Mouse (Mus musculus): ENCODE data around the gene Phf23. TPM values are rescaled to one million over a fixed set of nuclear protein-coding genes. Genes with fewer than 3 reads are reported as not detected.

Gene Phf23
- total and polyA plus RNA-seq, 3 experiments: 11.5 to 22.8 (median 18.1) TPM

DNA sequence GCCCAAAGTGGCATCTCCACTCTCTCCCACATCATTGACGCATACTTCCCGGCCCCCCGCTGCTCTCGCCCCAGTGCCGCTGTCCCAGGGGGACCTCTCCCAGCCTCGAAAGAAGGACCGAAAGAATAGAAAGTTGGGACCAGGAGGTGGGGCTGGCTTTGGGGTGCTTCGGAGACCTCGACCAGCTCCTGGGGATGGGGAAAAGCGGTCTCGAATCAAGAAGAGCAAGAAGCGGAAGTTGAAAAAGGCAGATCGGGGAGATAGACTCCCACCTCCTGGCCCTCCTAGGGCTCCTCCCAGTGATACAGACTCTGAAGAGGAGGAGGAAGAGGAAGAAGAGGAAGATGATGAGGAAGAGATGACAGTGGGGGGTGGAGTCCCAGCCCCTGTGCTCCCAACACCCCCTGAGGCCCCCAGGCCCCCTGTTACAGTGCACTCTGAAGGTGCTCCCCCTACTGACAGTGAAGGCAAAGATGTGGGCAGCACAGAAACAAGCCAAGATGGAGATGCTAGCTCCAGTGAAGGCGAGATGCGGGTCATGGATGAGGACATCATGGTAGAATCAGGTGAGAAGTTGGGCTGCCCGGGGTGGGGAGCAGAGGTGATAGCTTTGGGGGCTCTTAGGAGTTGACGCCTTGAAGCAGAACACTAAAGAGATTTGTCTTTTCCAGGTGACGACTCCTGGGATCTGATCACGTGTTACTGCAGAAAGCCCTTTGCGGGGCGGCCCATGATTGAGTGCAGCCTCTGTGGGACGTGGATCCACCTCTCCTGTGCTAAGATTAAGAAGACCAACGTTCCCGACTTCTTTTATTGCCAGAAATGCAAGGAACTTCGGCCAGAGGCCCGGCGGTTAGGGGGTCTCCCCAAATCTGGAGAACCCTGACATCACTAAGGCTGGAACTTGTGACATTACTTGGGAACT is 3.3 kb downstream of the Phf23 start:
- H3K79me2 ChIP-seq (replicated peaks; ENCODE audit: control insufficient read depth, insufficient read depth, low read length): peaks cover 5% of the 10 kb centered on the region
- peaks cover 7% of the 10 kb centered on the region for H3K36me3 ChIP-seq (ENCODE audit: control insufficient read depth, insufficient read depth, low read length)
- no peak overlapping the region for H3K4me3 ChIP-seq
- intact Hi-C loops (cut with DNase I): loop anchor here (10.0 kb wide), 1 partner anchor 584 kb away; the partner anchor contains the start of gene Kdm6b
- WGBS: 87% methylated on average over 27 of the region's 27 CpGs
- H3K27ac ChIP-seq: no peak overlapping the region
- H3K27me3 ChIP-seq (ENCODE audit: control insufficient read depth, insufficient read depth, low read length): no peaks in the 10 kb centered on the region
- peaks cover 1% of the 10 kb centered on the region for H3K4me1 ChIP-seq (ENCODE audit: control insufficient read depth, insufficient read depth, low read length)
- no peak for DNase-seq
- H3K9ac ChIP-seq (ENCODE audit: low read depth, low read length): no peak overlapping the region
- TF ChIP-seq CTCF (IDR thresholded peaks at IDR 0.05): peak; percentile 37
- no peak for TF ChIP-seq POLR2A (IDR thresholded peaks at IDR 0.05; ENCODE audit: insufficient read depth, low read depth, low read length)
- TF ChIP-seq EP300 (IDR thresholded peaks at IDR 0.05; ENCODE audit: insufficient read depth, low read depth, low read length): no peak

- Histone ChIP-seq H3K27ac (peak overlapping the region; percentile 55), H3K79me2 (replicated peaks; ENCODE audit: control insufficient read depth, insufficient read depth, low read length) (peaks cover 5% of the 10 kb centered on the region), H3K9ac (ENCODE audit: low read depth, low read length) (no peak overlapping the region), H3K4me1 (ENCODE audit: control insufficient read depth, insufficient read depth, low read length) (peaks cover 1% of the 10 kb centered on the region), H3K4me3 (no peak overlapping the region), H3K27me3 (ENCODE audit: control insufficient read depth, insufficient read depth, low read length) (no peaks in the 10 kb centered on the region), H3K36me3 (ENCODE audit: control insufficient read depth, insufficient read depth, low read length) (peaks cover 4% of the 10 kb centered on the region)
- no peak for TF ChIP-seq EP300 (IDR thresholded peaks at IDR 0.05; ENCODE audit: insufficient read depth, low read depth, low read length)
- TF ChIP-seq CTCF (IDR thresholded peaks at IDR 0.05): no peak
- no peak for TF ChIP-seq POLR2A (IDR thresholded peaks at IDR 0.05; ENCODE audit: insufficient read depth, low read depth, low read length)
- no peak for DNase-seq
- 82% methylated on average over 8 of the region's 8 CpGs for WGBS
- intact Hi-C loops (cut with DNase I): loop anchor here (2.0 to 10.0 kb wide), 3 partner anchors 15 to 585 kb away; partner anchors contain the start of genes Acadvl, Kdm6b and Ybx2
Measured at GRCm38 (mm10) chr11:69999666-70000065, 4.1 kb downstream of the Phf23 start.

DNA sequence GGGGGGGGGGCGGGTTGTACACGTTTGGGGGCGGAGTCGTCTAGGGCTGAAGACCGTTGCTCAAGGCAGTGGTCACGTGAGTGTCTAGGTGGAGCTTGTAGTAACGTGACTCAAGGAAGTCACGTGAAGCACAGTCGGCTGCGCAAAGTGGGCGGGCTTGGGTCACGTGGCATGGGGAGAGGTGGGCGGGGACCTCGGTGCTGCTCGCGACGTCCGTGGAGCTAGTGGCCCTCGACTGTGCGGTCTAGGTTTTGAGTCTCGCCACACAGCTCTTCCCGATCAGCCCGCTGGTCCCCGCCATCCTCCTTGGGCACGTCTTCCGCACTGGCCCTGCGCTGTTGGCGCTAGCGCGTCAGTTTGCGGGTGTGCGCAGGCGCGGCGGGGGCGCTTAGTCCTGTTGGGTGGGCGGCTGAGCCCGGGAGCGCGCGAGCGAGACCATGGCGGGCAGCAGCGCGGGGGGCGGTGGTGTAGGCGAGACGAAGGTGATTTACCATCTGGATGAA is 4.9 kb downstream of the Phf23 start, which contains the start of gene Dvl2:
Gene Dvl2, plus strand, starts transcription at position 200 of the 503 bp plus-strand sequence.
- peak; percentile 86 to 91 for DNase-seq
- H3K27me3 ChIP-seq (ENCODE audit: control insufficient read depth, insufficient read depth, low read length): no peaks in the 10 kb centered on the region
- H3K27ac ChIP-seq: peak within 1 kb of the TSS; percentile 85
- under 1% methylated on average over 48 of the region's 48 CpGs for WGBS
- H3K4me3 ChIP-seq: peak within 1 kb of the TSS; percentile 71
- TF ChIP-seq POLR2A (IDR thresholded peaks at IDR 0.05; ENCODE audit: insufficient read depth, low read depth, low read length): peak; percentile 90
- TF ChIP-seq CTCF (IDR thresholded peaks at IDR 0.05): no peak
- peak; percentile 97 for TF ChIP-seq EP300 (IDR thresholded peaks at IDR 0.05; ENCODE audit: insufficient read depth, low read depth, low read length)
- peaks cover 5% of the 10 kb centered on the region for H3K79me2 ChIP-seq (replicated peaks; ENCODE audit: control insufficient read depth, insufficient read depth, low read length)
- H3K4me1 ChIP-seq (ENCODE audit: control insufficient read depth, insufficient read depth, low read length): peaks cover 1% of the 10 kb centered on the region
- no peaks in the 10 kb centered on the region for H3K36me3 ChIP-seq (ENCODE audit: control insufficient read depth, insufficient read depth, low read length)
- intact Hi-C loops (cut with DNase I): loop anchor here (2.0 kb wide), 2 partner anchors 14 to 66 kb away; partner anchors contain the start of genes Acadvl and Ybx2
- H3K9ac ChIP-seq (ENCODE audit: low read depth, low read length): peak within 1 kb of the TSS; percentile 93

DNA sequence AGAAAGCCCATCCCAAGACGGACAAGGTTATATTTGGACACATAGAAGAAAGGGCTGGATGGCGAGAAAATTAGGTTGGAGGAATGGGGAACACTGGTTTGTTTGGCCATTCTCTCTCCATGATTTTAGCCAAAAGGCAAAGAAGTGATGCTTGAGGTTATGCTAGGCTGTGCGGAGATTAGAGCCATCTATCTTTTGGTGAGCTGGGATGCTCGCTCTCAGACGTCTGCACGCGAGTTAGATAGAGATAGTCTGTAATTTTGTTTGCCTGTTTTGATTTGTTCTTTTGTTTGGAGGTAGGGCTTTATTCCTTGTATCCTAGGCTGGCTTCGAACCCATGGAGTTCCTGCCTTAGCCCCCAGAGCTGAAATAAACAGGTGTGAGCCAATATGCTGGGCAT is 5.6 kb downstream of the Phf23 start:
- WGBS: 15% methylated on average over 8 of the region's 8 CpGs
- H3K36me3 ChIP-seq (ENCODE audit: control insufficient read depth, insufficient read depth, low read length): no peaks in the 10 kb centered on the region
- H3K27me3 ChIP-seq (ENCODE audit: control insufficient read depth, insufficient read depth, low read length): no peaks in the 10 kb centered on the region
- H3K4me3 ChIP-seq: peak overlapping the region; percentile 71
- peaks cover 3% of the 10 kb centered on the region for H3K79me2 ChIP-seq (replicated peaks; ENCODE audit: control insufficient read depth, insufficient read depth, low read length)
- TF ChIP-seq POLR2A (IDR thresholded peaks at IDR 0.05; ENCODE audit: insufficient read depth, low read depth, low read length) (no peak), EP300 (IDR thresholded peaks at IDR 0.05; ENCODE audit: insufficient read depth, low read depth, low read length) (no peak), CTCF (IDR thresholded peaks at IDR 0.05) (no peak)
- H3K9ac ChIP-seq (ENCODE audit: low read depth, low read length): peak overlapping the region; percentile 93
- intact Hi-C loops (cut with DNase I): loop anchor here (2.0 kb wide), 2 partner anchors 14 to 66 kb away; partner anchors contain the start of genes Acadvl and Ybx2
- DNase-seq: no peak
- peak overlapping the region; percentile 85 for H3K27ac ChIP-seq
- H3K4me1 ChIP-seq (ENCODE audit: control insufficient read depth, insufficient read depth, low read length): peaks cover 1% of the 10 kb centered on the region

GRCm38 (mm10) chr11:70001865-70002264 is 6.3 kb downstream of the Phf23 start:
- no peaks in the 10 kb centered on the region for H3K36me3 ChIP-seq (ENCODE audit: control insufficient read depth, insufficient read depth, low read length)
- TF ChIP-seq CTCF (IDR thresholded peaks at IDR 0.05): peak; percentile 62
- no peak for TF ChIP-seq POLR2A (IDR thresholded peaks at IDR 0.05; ENCODE audit: insufficient read depth, low read depth, low read length)
- no peak overlapping the region for H3K4me3 ChIP-seq
- intact Hi-C loops (cut with DNase I): loop anchor here (2.0 kb wide), 2 partner anchors 13 to 67 kb away; partner anchors contain the start of genes Acadvl and Ybx2
- H3K9ac ChIP-seq (ENCODE audit: low read depth, low read length): no peak overlapping the region
- H3K79me2 ChIP-seq (replicated peaks; ENCODE audit: control insufficient read depth, insufficient read depth, low read length): peaks cover 3% of the 10 kb centered on the region
- H3K4me1 ChIP-seq (ENCODE audit: control insufficient read depth, insufficient read depth, low read length): peaks cover 1% of the 10 kb centered on the region
- H3K27me3 ChIP-seq (ENCODE audit: control insufficient read depth, insufficient read depth, low read length): no peaks in the 10 kb centered on the region
- no peak for DNase-seq
- no peak overlapping the region for H3K27ac ChIP-seq
